22 mouse cellular contexts compared by ENCODE assay signal in genomic region chr15:86175253-86176050, GRCm38 (mm10). TPM values are rescaled to one million over a fixed set of nuclear protein-coding genes. Genes with fewer than 3 reads are reported as not detected.
DNase-seq lines count a peak whose midpoint lies in the region; ATAC-seq and TF ChIP-seq lines count a peak whose summit lies in the region.
"Had no signal": no experiment of that assay in that cellular context is flagged by ENCODE, and none has a peak within 500 bp of the region (broad histone marks: within the 10 kb centered on the region; RNA-seq: fewer than 3 reads in every experiment).

No protein-coding gene starts in this region.

- no peaks in the 10 kb centered on the region for H3K27me3 ChIP-seq in liver, embryonic 15.5 days
- H3K27me3 ChIP-seq in intestine, postnatal 0 days (replicated peaks; ENCODE audit: control insufficient read depth, insufficient read depth, low read length) = no peaks in the 10 kb centered on the region
- H3K27me3 ChIP-seq: embryonic facial prominence, embryonic 12.5 days; liver, embryonic 13.5 days; midbrain, embryonic 12.5 days had no signal

- H3K9ac ChIP-seq in liver, embryonic 15.5 days = no peak overlapping the region
- H3K9ac ChIP-seq in intestine, postnatal 0 days (ENCODE audit: low read depth, low read length) = no peak overlapping the region
- H3K9ac ChIP-seq: embryonic facial prominence, embryonic 12.5 days; liver, embryonic 13.5 days; midbrain, embryonic 12.5 days had no signal

- no peaks in the 10 kb centered on the region for H3K36me3 ChIP-seq in liver, embryonic 15.5 days (replicated peaks)
- no peaks in the 10 kb centered on the region for H3K36me3 ChIP-seq in intestine, postnatal 0 days (ENCODE audit: control insufficient read depth, insufficient read depth)
- H3K36me3 ChIP-seq: embryonic facial prominence, embryonic 12.5 days; limb, embryonic 10.5 days; liver, embryonic 13.5 days; midbrain, embryonic 12.5 days had no signal

- WGBS in liver, embryonic 15.5 days (ENCODE audit: insufficient replicate concordance) = 57% methylated on average over 3 of the region's 3 CpGs
- WGBS in intestine, postnatal 0 days = 68% methylated on average over 3 of the region's 3 CpGs

- no peaks in the 10 kb centered on the region for H3K9me3 ChIP-seq in liver, embryonic 15.5 days (replicated peaks)
- no peaks in the 10 kb centered on the region for H3K9me3 ChIP-seq in intestine, postnatal 0 days (ENCODE audit: control insufficient read depth)
- H3K9me3 ChIP-seq: embryonic facial prominence, embryonic 12.5 days; limb, embryonic 10.5 days; liver, embryonic 13.5 days; midbrain, embryonic 12.5 days had no signal

- H3K4me1 ChIP-seq in liver, embryonic 15.5 days (replicated peaks) = peaks cover 26% of the 10 kb centered on the region
- H3K4me1 ChIP-seq in intestine, postnatal 0 days (replicated peaks; ENCODE audit: control insufficient read depth, insufficient read depth, low read length) = peaks cover 14% of the 10 kb centered on the region

- H3K27ac ChIP-seq in liver, embryonic 15.5 days (replicated peaks) = no peak overlapping the region
- no peak overlapping the region for H3K27ac ChIP-seq in intestine, postnatal 0 days (ENCODE audit: low read depth, low read length)
- H3K27ac ChIP-seq: embryonic facial prominence, embryonic 12.5 days; gastrocnemius, adult 2 months; hindbrain, postnatal 0 days; limb, embryonic 10.5 days; liver, embryonic 13.5 days; midbrain, embryonic 12.5 days had no signal

- no peak overlapping the region for H3K4me2 ChIP-seq in liver, embryonic 15.5 days
- H3K4me2 ChIP-seq in intestine, postnatal 0 days (replicated peaks; ENCODE audit: low read depth) = no peak overlapping the region
- H3K4me2 ChIP-seq: embryonic facial prominence, embryonic 12.5 days; heart, embryonic 11.5 days; liver, embryonic 13.5 days; midbrain, embryonic 12.5 days had no signal

- H3K4me3 ChIP-seq in liver, embryonic 15.5 days (replicated peaks) = no peak overlapping the region
- no peak overlapping the region for H3K4me3 ChIP-seq in intestine, postnatal 0 days (ENCODE audit: low read depth, low read length)
- H3K4me3 ChIP-seq: embryonic facial prominence, embryonic 12.5 days; gastrocnemius, adult 2 months; limb, embryonic 10.5 days; liver, embryonic 13.5 days; midbrain, embryonic 12.5 days had no signal

- peak; percentile 22 for DNase-seq in cerebellum, adult 9-11 months
- no peak for DNase-seq in cerebellum, adult 11 months
- no peak for DNase-seq in liver
- DNase-seq in thymus, postnatal 25 days = peak; percentile 50
- DNase-seq in ovary, postnatal 14 days (ENCODE audit: low spot score) = no peak
- no peak for DNase-seq in natural killer cell, adult 2 months (ENCODE audit: low spot score in 2 of 2)
- DNase-seq: adrenal gland, postnatal 25 days; cerebellum, postnatal 25 days; gastrocnemius, adult 2 months; kidney, adult 2 months; kidney, postnatal 10 days; liver, embryonic 13.5 days; spleen, adult 18-20 months had no signal

- TF ChIP-seq CTCF in intestine, postnatal 0 days (IDR thresholded peaks at IDR 0.05; ENCODE audit: low read depth) = no peak

- 0 out of 2 replicates have a peak, but pooled peaks have one; percentile 28 for ATAC-seq in liver, embryonic 15.5 days (ENCODE audit: insufficient read depth)
- ATAC-seq in intestine, postnatal 0 days = peak; percentile 26
- ATAC-seq: CD4-positive, CD25-positive, alpha-beta regulatory T cell, adult 4 months; hindbrain, postnatal 0 days; lung, postnatal 0 days had no signal

RNA-seq across cellular contexts. Expression of gene Cerk, which starts 10.5 kb away (rescaled TPM):
- 4.1 and 4.8 TPM in 2 replicates for polyA plus RNA-seq in liver, embryonic 15.5 days (2015; fragmentation: Nextera tagmentation; extraction: Ambion mirVana)
- 4.1 and 4.2 TPM in 2 replicates for polyA plus RNA-seq in intestine, postnatal 0 days (2015; fragmentation: Nextera tagmentation; extraction: Ambion mirVana)

RNA-seq across cellular contexts. Expression of gene Tbc1d22a, which starts 38.8 kb away (rescaled TPM):
- 6.6 and 8.3 TPM in 2 replicates for polyA plus RNA-seq in liver, embryonic 15.5 days (2015; fragmentation: Nextera tagmentation; extraction: Ambion mirVana)
- 15.3 and 16.7 TPM in 2 replicates for polyA plus RNA-seq in intestine, postnatal 0 days (2015; fragmentation: Nextera tagmentation; extraction: Ambion mirVana)

Comparison
In these comparisons a context has a peak if more than half of its experiments do, and no peak if none do; other contexts are left out.
1. DNase-seq: peak in cerebellum, adult 9-11 months (single experiment) and thymus, postnatal 25 days (single experiment); none in cerebellum, adult 11 months (single experiment), liver (single experiment), ovary, postnatal 14 days (single experiment) and natural killer cell, adult 2 months (0 of 2).